Mouse (Mus musculus) lung, postnatal 0 days (tissue): ENCODE measurements around the gene AI854703. TPM values are rescaled to one million over a fixed set of nuclear protein-coding genes. Genes with fewer than 3 reads are reported as not detected.
"Not testable (repeated sequence)": the region's sequence is repeated elsewhere in the genome, so short reads cannot be mapped to it uniquely, and the experiment has no call there.

Experiments used
- ATAC-seq: fragments of 200-750 bp; cut with Nextera tagmentation; 2 replicates; pipeline ENCODE4 v1.8.0; 2017; ENCODE audit warnings: moderate library complexity
- DNase-seq: peaks from one replicate; pipeline ENCODE4 v3.0.0-alpha.2; 2016; ENCODE audit warnings: low spot score
- H3K27ac ChIP-seq: fragments of 300-500 bp; sonication (generic); 2 replicates; pipeline ENCODE4 v1.5.1; 2014; ENCODE audit warnings: antibody characterized with exemption, mild to moderate bottlenecking, low read length, mixed read lengths
- H3K27me3 ChIP-seq: fragments of 300-500 bp; sonication (generic); replicated peaks from 2 replicates; pipeline ENCODE4 v1.6.1; 2014; ENCODE audit warnings: low read length, mixed read lengths; ENCODE audit not compliant: insufficient read depth
- H3K36me3 ChIP-seq: fragments of 300-500 bp; sonication (generic); 2 replicates; pipeline ENCODE4 v1.6.1; 2014; ENCODE audit warnings: low read length, mixed read lengths; ENCODE audit not compliant: insufficient read depth
- H3K4me1 ChIP-seq: fragments of 300-500 bp; sonication (generic); 2 replicates; pipeline ENCODE4 v1.6.1; 2014; ENCODE audit warnings: antibody characterized with exemption, low read depth, low read length, mixed read lengths; ENCODE audit not compliant: insufficient read depth
- H3K4me2 ChIP-seq: fragments of 300-500 bp; sonication (generic); replicated peaks from 2 replicates; pipeline ENCODE4 v1.6.1; 2014; ENCODE audit warnings: low read depth, mild to moderate bottlenecking, low read length, moderate library complexity, mixed read lengths
- H3K4me3 ChIP-seq: fragments of 300-500 bp; sonication (generic); 2 replicates; pipeline ENCODE4 v1.5.1; 2014; ENCODE audit warnings: low read depth, low read length
- H3K9ac ChIP-seq: fragments of 300-500 bp; sonication (generic); replicated peaks from 2 replicates; pipeline ENCODE4 v1.6.1; 2014; ENCODE audit warnings: low read depth, mild to moderate bottlenecking
- H3K9me3 ChIP-seq: fragments of 300-500 bp; sonication (generic); 2 replicates; pipeline ENCODE4 v1.6.1; 2016; ENCODE audit warnings: low read length, mixed read lengths
- CTCF ChIP-seq: IDR thresholded peaks from 2 replicates; pipeline ENCODE4 v1.5.1; 2016; ENCODE audit warnings: antibody characterized with exemption, mild to moderate bottlenecking
- EP300 ChIP-seq: IDR thresholded peaks from 2 replicates; pipeline ENCODE4 v1.6.1; 2016; ENCODE audit warnings: antibody characterized with exemption, mild to moderate bottlenecking, control low read depth
- WGBS: fragments of 180-500 bp; shearing (Covaris S2); extraction: QIAGEN DNeasy Blood & Tissue Kit; methylation state at CpG from one replicate; pipeline ENCODE4 v1.1.7; 2014; 5-methylcytosine and 5-hydroxymethylcytosine counted together
- polyA plus RNA-seq: library from polyadenylated mRNA; unstranded; fragments of >200 nt; fragmentation: Nextera tagmentation; extraction: Ambion mirVana; gene quantifications from 2 replicates; pipeline ENCODE4 v1.2.1, GENCODE M21; 2015

The AI854703 gene
- polyA plus RNA-seq, 1 experiment from 2014 or later: 0.49 TPM

DNA sequence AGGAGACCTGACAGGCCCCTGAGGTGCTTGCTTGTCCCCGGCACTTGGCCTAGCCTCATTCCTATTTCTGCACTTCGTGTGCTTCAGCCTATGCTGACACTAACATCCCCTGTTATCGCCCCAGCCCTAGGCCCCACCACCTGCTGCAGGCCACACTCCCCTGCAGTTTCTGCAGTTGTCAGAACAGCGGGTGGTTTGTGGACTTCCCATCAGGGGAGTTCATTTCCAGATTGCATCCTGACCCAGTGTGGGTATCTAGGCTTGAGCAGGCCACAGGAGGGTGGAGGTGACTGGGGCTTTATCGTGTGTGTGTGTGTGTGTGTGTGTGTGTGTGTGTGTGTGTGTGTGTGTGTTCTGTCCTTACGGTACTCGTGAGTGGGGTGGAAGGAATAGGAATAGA lies 17.1 kb upstream of the AI854703 start:
- no peaks in the 10 kb centered on the region for H3K9me3 ChIP-seq
- H3K4me1 ChIP-seq: no peaks in the 10 kb centered on the region
- no peak overlapping the region for H3K27ac ChIP-seq
- no peak for TF ChIP-seq CTCF
- no peak for TF ChIP-seq EP300
- no peak overlapping the region for H3K4me3 ChIP-seq
- DNase-seq (no peak), ATAC-seq (no peak)
- H3K27me3 ChIP-seq: no peaks in the 10 kb centered on the region
- H3K4me2 ChIP-seq: no peak overlapping the region
- no peak overlapping the region for H3K9ac ChIP-seq
- WGBS: 44% methylated on average over 5 of the region's 7 CpGs
- 0 out of 2 replicates have a peak, but pooled peaks cover 6% of the 10 kb centered on the region for H3K36me3 ChIP-seq

DNA sequence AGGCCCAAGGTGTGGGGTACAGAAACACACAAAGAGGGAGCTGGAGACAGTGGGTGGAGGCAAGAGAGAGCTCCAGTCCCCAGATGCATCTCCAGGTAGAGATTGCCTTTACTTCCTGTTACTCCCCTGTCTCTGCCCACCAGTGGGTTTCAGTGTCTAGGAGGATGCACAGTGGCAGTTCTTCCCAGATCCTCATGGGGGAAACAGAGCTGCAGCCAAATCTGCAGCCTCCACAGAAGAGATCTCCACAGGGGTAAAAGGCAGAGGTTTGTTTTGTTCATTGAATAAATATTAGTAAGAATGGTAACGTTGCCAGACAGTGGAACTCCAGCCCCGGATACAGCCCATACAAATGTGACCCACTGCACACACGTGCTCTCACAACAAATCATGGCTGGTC lies 15.9 kb upstream of the AI854703 start:
- Histone ChIP-seq H3K9ac (no peak overlapping the region), H3K27me3 (no peaks in the 10 kb centered on the region), H3K36me3 (0 out of 2 replicates have a peak, but pooled peaks cover 6% of the 10 kb centered on the region), H3K9me3 (no peaks in the 10 kb centered on the region), H3K27ac (no peak overlapping the region), H3K4me2 (no peak overlapping the region), H3K4me3 (no peak overlapping the region), H3K4me1 (no peaks in the 10 kb centered on the region)
- TF ChIP-seq CTCF (peak; percentile 26; the same call in 1 of the 2 replicates), EP300 (no peak)
- DNase-seq (no peak), ATAC-seq (no peak)
- 47% methylated on average over 3 of the region's 3 CpGs for WGBS

DNA sequence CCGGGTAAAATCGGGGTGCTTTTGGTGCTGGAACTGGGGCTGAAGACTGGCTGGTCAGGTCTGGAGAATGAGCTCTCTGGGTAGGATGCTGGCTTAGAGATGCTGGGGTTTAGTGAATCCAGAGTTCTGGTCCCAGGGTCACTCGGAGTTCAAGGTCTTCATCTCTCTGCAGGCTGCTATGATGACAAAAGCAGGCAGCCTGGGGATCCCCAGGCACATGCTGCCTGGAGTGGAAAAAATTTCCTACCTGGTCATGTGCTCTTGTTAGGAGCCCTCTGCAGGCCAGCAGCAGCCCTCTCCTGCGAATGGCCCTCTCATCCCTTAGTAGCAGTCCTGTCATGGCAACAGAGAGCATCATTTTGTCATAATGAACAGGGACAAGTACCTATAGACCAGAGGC lies 13.1 kb upstream of the AI854703 start:
- WGBS: 77% methylated on average over 4 of the region's 4 CpGs

DNA sequence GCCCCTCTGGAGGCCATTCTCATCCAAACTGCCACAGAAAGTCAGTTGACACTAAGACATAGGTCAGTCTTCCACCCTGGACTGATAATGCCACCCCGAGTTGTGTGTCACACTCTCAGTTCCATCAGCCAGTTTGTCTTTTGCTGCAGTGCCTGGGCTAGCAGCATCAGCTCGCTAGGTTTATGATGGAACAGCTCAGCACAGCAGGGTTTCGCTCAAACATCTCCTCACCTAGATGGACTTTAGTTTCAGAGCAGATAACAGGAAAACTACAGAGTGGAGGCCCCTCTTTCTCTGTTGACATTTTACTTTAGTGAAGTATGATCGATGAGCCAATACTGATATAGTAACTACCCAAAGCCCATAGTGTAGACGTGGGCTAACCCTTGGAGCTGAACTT lies 11.8 kb upstream of the AI854703 start:
- Histone ChIP-seq H3K27me3 (no peaks in the 10 kb centered on the region), H3K36me3 (0 out of 2 replicates have a peak, but pooled peaks cover 18% of the 10 kb centered on the region), H3K4me2 (no peak overlapping the region), H3K27ac (no peak overlapping the region), H3K4me3 (no peak overlapping the region), H3K9ac (no peak overlapping the region), H3K4me1 (no peaks in the 10 kb centered on the region), H3K9me3 (no peaks in the 10 kb centered on the region)
- DNase-seq (no peak), ATAC-seq (no peak)
- TF ChIP-seq CTCF (no peak), EP300 (no peak)
- WGBS: 92% methylated on average over 5 of the region's 5 CpGs

More for the DNA sequence above, 13.1 kb upstream of the AI854703 start:
- ATAC-seq: no peak
- DNase-seq: no peak
- no peak overlapping the region for H3K27ac ChIP-seq
- 0 out of 2 replicates have a peak, but pooled peaks cover 10% of the 10 kb centered on the region for H3K36me3 ChIP-seq
- no peak for TF ChIP-seq CTCF
- no peak for TF ChIP-seq EP300
- no peaks in the 10 kb centered on the region for H3K9me3 ChIP-seq
- no peak overlapping the region for H3K4me3 ChIP-seq
- H3K27me3 ChIP-seq: no peaks in the 10 kb centered on the region
- H3K4me2 ChIP-seq: no peak overlapping the region
- no peaks in the 10 kb centered on the region for H3K4me1 ChIP-seq
- no peak overlapping the region for H3K9ac ChIP-seq

DNA sequence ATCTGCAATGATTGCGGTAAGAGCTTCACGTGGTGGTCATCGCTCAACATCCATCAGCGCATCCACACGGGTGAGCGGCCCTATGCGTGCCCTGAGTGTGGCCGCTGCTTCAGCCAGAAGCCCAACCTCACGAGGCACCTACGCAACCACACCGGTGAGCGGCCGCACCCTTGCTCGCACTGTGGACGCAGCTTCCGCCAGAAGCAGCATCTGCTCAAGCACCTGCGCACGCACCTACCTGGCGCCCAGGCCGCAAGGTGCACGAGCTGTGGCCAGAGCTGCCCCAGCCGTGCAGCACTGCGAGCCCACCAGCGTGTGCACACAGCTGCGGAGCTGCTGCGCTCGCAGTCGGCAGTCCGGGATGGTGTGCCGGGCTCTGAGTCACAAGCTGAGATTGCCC lies 6.5 kb upstream of the AI854703 start:
- H3K9ac ChIP-seq: no peak overlapping the region
- no peaks in the 10 kb centered on the region for H3K27me3 ChIP-seq
- no peak for ATAC-seq
- H3K4me2 ChIP-seq: no peak overlapping the region
- no peaks in the 10 kb centered on the region for H3K9me3 ChIP-seq
- DNase-seq: no peak
- TF ChIP-seq EP300 (no peak), CTCF (no peak)
- H3K4me3 ChIP-seq: no peak overlapping the region
- H3K4me1 ChIP-seq: no peaks in the 10 kb centered on the region
- 92% methylated on average over 30 of the region's 30 CpGs for WGBS
- H3K36me3 ChIP-seq: peaks cover 24% of the 10 kb centered on the region
- H3K27ac ChIP-seq: no peak overlapping the region

DNA sequence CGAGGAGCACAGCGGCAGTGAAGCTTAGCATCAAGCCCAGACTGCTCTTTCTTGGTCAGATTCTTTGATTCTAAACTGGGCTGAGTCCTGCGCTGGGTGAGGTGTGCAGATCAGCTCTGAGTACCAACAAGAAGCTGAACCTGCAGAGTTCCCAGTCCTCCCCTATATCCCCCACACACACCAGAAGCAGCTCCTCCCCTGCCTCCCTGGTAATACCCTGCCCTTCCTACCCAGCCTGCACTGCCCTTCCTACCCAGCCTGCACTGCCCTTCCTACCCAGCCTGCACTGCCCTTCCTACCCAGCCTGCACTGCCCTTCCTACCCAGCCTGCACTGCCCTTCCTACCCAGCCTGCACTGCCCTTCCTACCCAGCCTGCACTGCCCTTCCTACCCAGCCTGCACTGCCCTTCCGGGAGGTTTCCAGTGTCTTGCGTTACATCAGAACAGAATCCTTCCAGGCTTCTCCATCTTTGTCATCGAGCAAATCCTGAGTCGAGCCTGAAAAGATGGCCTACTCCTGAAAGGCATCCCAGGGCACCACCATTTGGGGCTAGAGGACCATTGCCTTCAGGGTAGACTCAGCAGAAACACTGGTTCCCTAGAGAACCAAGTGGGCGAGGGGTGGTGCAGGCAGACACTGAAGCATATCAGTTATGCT lies 4.2 kb upstream of the AI854703 start:
- H3K4me1 ChIP-seq, H3K4me2 ChIP-seq, H3K9me3 ChIP-seq, H3K9ac ChIP-seq, H3K4me3 ChIP-seq, H3K27me3 ChIP-seq, DNase-seq, ATAC-seq, H3K27ac ChIP-seq: not testable (repeated sequence)
- WGBS: 88% methylated on average over 8 of the region's 8 CpGs
- H3K36me3 ChIP-seq: peaks cover 20% of the 10 kb centered on the region

DNA sequence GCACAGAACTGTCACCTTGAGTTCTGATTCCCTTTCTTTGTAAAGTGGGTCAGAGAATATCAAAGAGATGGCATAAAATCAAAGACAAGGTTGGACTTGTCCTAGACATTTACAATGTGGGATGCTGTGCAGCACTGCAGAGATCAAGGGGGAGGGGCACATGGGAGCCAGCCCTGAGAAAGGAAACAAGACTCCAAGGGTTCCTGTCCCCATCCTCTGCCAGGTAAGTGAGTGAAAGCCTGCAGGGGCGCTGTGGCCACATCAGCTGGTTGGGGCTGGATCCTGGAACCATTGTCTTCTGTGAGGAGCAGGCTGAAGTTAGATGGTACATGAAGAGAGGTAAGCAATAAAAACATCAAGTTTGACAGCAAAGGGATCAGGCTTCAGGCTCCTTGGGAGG lies 3.1 kb upstream of the AI854703 start:
- 31% methylated on average over 1 of the region's 1 CpGs for WGBS
- Histone ChIP-seq H3K9ac (no peak overlapping the region), H3K9me3 (no peaks in the 10 kb centered on the region), H3K27ac (no peak overlapping the region), H3K27me3 (no peaks in the 10 kb centered on the region), H3K36me3 (peaks cover 20% of the 10 kb centered on the region), H3K4me2 (no peak overlapping the region), H3K4me1 (peaks cover 8% of the 10 kb centered on the region), H3K4me3 (no peak overlapping the region)
- ATAC-seq (no peak), DNase-seq (no peak)
- no peak for TF ChIP-seq EP300
- peak; percentile 14 for TF ChIP-seq CTCF
